Mouse (Mus musculus) forebrain, embryonic 14.5 days (tissue): ENCODE results near the gene Apbb2. TPM values are rescaled to one million over a fixed set of nuclear protein-coding genes. Genes with fewer than 3 reads are reported as not detected.

Experiments
- ATAC-seq: fragments of 200-750 bp; cut with Nextera tagmentation; 2 replicates; pipeline ENCODE4 v1.8.0; 2017; ENCODE audit warnings: mild to moderate bottlenecking, moderate library complexity
- DNase-seq: peaks from one replicate; pipeline ENCODE4 v3.0.0-alpha.2; 2015; ENCODE audit warnings: low spot score
- H3K27ac ChIP-seq: fragments of 300-500 bp; sonication (generic); 2 replicates; pipeline ENCODE4 v1.5.1; 2014; ENCODE audit warnings: low read depth, mild to moderate bottlenecking, control low read depth, low read length, moderate library complexity
- H3K27me3 ChIP-seq: fragments of 300-500 bp; sonication (generic); replicated peaks from 2 replicates; pipeline ENCODE4 v1.6.1; 2014; ENCODE audit warnings: low read length, control low read depth, mixed read lengths; ENCODE audit not compliant: control insufficient read depth, insufficient read depth
- H3K36me3 ChIP-seq: fragments of 300-500 bp; sonication (generic); 2 replicates; pipeline ENCODE4 v1.6.1; 2014; ENCODE audit warnings: low read length, control low read depth; ENCODE audit not compliant: control insufficient read depth, insufficient read depth
- H3K4me1 ChIP-seq: fragments of 300-500 bp; sonication (generic); 2 replicates; pipeline ENCODE4 v1.6.1; 2014; ENCODE audit warnings: antibody characterized with exemption, low read length, control low read depth; ENCODE audit not compliant: control insufficient read depth, insufficient read depth
- H3K4me2 ChIP-seq: fragments of 300-500 bp; sonication (generic); 2 replicates; pipeline ENCODE4 v1.6.1; 2014; ENCODE audit warnings: mild to moderate bottlenecking, control low read depth, low read length
- H3K4me3 ChIP-seq: fragments of 300-500 bp; sonication (generic); 2 replicates; pipeline ENCODE4 v1.5.1; 2014; ENCODE audit warnings: low read depth, low read length, control low read depth
- H3K9ac ChIP-seq: fragments of 300-500 bp; sonication (generic); 2 replicates; pipeline ENCODE4 v1.6.1; 2014; ENCODE audit warnings: mild to moderate bottlenecking, low read length, control low read depth, moderate library complexity
- H3K9me3 ChIP-seq: fragments of 300-500 bp; sonication (generic); replicated peaks from 2 replicates; pipeline ENCODE4 v1.6.1; 2016; ENCODE audit warnings: low read length, control low read depth, mixed read lengths; ENCODE audit not compliant: control insufficient read depth
- WGBS: fragments of 180-500 bp; shearing (Covaris S2); extraction: QIAGEN DNeasy Blood & Tissue Kit; methylation state at CpG from one replicate; pipeline ENCODE4 v1.1.7; 2014; 5-methylcytosine and 5-hydroxymethylcytosine counted together
- polyA plus RNA-seq: library from polyadenylated mRNA; unstranded; fragments of >200 nt; fragmentation: Nextera tagmentation; extraction: Ambion mirVana; gene quantifications from 2 replicates; pipeline ENCODE4 v1.2.1, GENCODE M21; 2014

Apbb2 gene
- polyA plus RNA-seq, 1 experiment from 2014 or later: 60.6 TPM

DNA sequence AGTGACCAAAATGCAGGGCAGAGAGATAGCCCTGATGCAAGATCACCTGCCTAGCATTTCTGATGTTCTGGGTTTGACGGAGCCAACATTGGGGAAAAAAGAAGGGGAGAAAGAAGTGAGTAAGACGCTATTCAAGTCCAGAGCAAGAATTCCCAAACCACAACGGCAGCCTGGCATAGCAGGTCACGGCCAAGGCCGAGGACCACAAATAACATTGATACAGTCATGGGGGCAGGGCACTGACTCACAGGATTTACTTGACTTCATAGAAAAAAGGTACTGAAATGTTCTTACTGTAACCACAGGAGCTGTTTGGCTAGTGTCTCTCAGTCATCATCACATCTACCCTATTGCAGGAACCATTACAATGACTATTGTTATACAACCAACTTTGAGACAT, 68.3 kb downstream of the Apbb2 start:
- Histone ChIP-seq H3K4me2 (no peak overlapping the region), H3K4me1 (peaks cover 8% of the 10 kb centered on the region), H3K4me3 (no peak overlapping the region), H3K9me3 (no peaks in the 10 kb centered on the region; the same call in 1 of the 2 replicates), H3K27me3 (no peaks in the 10 kb centered on the region), H3K27ac (no peak overlapping the region), H3K9ac (no peak overlapping the region), H3K36me3 (no peaks in the 10 kb centered on the region)
- DNase-seq (no peak), ATAC-seq (no peak)
- 96% methylated on average over 5 of the region's 5 CpGs for WGBS

DNA sequence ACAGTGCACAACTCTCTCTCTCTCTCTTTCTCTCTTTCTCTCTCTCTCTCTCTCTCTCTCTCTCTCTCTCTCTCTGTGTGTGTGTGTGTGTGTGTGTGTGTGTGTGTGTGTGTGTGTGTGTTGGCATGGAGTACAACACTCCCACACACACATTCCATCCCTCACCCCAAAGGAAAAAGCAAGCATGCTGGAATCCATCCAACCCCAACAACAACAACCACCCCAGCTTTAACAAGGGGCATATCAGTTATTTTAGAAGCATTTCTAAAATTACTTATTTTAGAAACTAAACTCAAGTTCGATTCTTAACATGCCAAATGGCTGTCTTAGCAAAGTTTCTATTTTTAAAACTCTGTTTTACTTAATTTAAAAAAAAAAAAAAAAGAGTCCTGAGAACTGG, 68.9 kb downstream of the Apbb2 start:
- no peak for DNase-seq
- Histone ChIP-seq H3K4me1 (peaks cover 9% of the 10 kb centered on the region), H3K27me3 (no peaks in the 10 kb centered on the region), H3K4me3 (no peak overlapping the region), H3K9ac (no peak overlapping the region), H3K4me2 (no peak overlapping the region), H3K36me3 (no peaks in the 10 kb centered on the region), H3K27ac (no peak overlapping the region), H3K9me3 (no peaks in the 10 kb centered on the region; the same call in 1 of the 2 replicates)
- 78% methylated on average over 1 of the region's 1 CpGs for WGBS
- ATAC-seq: no peak

GRCm38 (mm10) chr5:66546969-66547511, 71.5 kb downstream of the Apbb2 start:
- H3K4me3 ChIP-seq: no peak overlapping the region
- 83% methylated on average over 12 of the region's 12 CpGs for WGBS
- DNase-seq (no peak), ATAC-seq (no peak)
- no peaks in the 10 kb centered on the region for H3K36me3 ChIP-seq
- no peaks in the 10 kb centered on the region for H3K27me3 ChIP-seq
- H3K4me1 ChIP-seq: peaks cover 9% of the 10 kb centered on the region
- H3K9ac ChIP-seq: no peak overlapping the region
- H3K9me3 ChIP-seq: no peaks in the 10 kb centered on the region; the same call in 1 of the 2 replicates
- H3K4me2 ChIP-seq: no peak overlapping the region
- no peak overlapping the region for H3K27ac ChIP-seq

DNA sequence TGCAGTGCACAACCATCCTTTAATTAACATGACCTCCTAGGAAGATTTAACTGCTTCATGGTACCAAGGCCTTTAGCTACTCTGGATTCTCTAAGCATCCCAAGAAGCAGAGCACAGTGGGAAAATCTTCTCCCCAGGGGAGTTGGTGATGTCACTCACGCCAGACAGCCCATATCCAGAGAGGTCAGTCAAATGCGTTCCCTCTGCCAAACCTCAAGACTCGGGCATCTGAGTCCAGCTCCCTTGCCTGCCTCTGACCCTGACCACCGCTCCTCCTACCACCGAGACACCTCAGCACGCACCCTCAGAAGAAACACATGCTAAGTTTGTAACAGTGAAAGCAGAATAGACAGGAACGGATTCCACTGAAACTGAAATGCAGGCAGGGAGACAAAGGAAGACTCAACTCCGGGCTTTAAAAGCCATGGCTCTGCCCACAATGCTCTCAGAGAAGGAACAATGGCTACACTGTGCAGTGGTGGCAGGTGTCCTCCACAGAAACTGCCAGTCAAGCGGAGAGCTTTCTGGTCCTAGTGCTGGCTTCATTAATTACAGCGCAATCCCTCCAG, 72.9 kb downstream of the Apbb2 start:
- no peak overlapping the region for H3K4me3 ChIP-seq
- H3K4me2 ChIP-seq: peak overlapping the region; percentile 10
- H3K27me3 ChIP-seq: no peaks in the 10 kb centered on the region
- no peaks in the 10 kb centered on the region; the same call in 1 of the 2 replicates for H3K9me3 ChIP-seq
- peak; percentile 71 for DNase-seq
- peak overlapping the region; percentile 58 for H3K27ac ChIP-seq
- 5% methylated on average over 10 of the region's 10 CpGs for WGBS
- peak; percentile 85 for ATAC-seq
- H3K4me1 ChIP-seq: peaks cover 9% of the 10 kb centered on the region
- H3K9ac ChIP-seq: peak overlapping the region; percentile 40
- no peaks in the 10 kb centered on the region for H3K36me3 ChIP-seq

- no peak overlapping the region for H3K4me2 ChIP-seq
- no peak overlapping the region for H3K27ac ChIP-seq
- no peak for ATAC-seq
- no peaks in the 10 kb centered on the region for H3K27me3 ChIP-seq
- no peak overlapping the region for H3K4me3 ChIP-seq
- peaks cover 9% of the 10 kb centered on the region for H3K4me1 ChIP-seq
- WGBS: 31% methylated on average over 6 of the region's 6 CpGs
- no peak overlapping the region for H3K9ac ChIP-seq
- H3K9me3 ChIP-seq: no peaks in the 10 kb centered on the region; the same call in 1 of the 2 replicates
- DNase-seq: no peak
- no peaks in the 10 kb centered on the region for H3K36me3 ChIP-seq
These were observed 74.8 kb downstream of the Apbb2 start for GRCm38 (mm10) chr5:66543761-66544160.

DNA sequence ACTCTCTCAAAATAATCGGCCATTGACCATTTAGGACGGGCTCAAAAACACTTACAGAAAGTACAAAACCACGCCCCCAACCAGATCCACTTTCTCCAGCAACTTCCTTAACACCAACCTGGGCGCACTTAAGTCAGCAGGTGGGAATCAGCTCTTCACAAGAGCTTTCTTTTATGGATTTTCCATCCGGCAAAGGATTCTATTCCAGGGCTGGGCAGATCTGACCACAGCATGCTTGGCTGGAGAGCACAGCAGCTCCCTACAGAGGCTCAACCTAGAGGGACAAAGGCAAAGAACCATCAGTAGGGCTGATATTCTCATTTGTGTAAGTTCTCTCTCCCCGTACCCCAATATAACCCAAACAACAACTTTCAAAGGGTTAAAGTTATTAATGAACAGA, 75.2 kb downstream of the Apbb2 start:
- Histone ChIP-seq H3K4me2 (no peak overlapping the region), H3K4me1 (peaks cover 9% of the 10 kb centered on the region), H3K27me3 (no peaks in the 10 kb centered on the region), H3K36me3 (no peaks in the 10 kb centered on the region), H3K4me3 (no peak overlapping the region), H3K27ac (no peak overlapping the region), H3K9me3 (no peaks in the 10 kb centered on the region; the same call in 1 of the 2 replicates), H3K9ac (no peak overlapping the region)
- no peak for ATAC-seq
- WGBS: 70% methylated on average over 6 of the region's 6 CpGs
- DNase-seq: no peak

DNA sequence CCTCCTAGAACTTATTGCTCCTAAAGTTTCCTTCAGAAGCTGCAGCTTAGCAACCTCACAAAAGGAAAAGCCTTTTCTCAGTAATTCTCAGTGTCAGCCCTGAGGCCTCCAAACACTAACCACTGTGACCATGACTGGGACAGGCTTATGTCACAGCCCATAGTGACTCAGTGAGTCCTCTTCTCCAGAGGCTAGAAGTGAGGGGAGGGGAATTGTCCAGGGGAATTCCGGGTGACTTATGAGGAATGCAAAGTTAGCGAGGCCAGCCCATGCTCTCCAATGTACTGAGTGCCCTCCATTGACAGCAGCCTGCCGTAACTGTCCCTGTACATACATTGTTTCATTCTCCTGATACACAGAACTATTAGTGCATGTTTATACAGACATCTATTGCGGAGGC, 76.1 kb downstream of the Apbb2 start:
- H3K9ac ChIP-seq: no peak overlapping the region
- no peak for ATAC-seq
- peaks cover 9% of the 10 kb centered on the region for H3K4me1 ChIP-seq
- H3K9me3 ChIP-seq: no peaks in the 10 kb centered on the region
- no peak for DNase-seq
- H3K27ac ChIP-seq: no peak overlapping the region
- H3K4me3 ChIP-seq: no peak overlapping the region
- no peaks in the 10 kb centered on the region for H3K36me3 ChIP-seq
- H3K27me3 ChIP-seq: no peaks in the 10 kb centered on the region
- 89% methylated on average over 4 of the region's 4 CpGs for WGBS
- H3K4me2 ChIP-seq: no peak overlapping the region

DNA sequence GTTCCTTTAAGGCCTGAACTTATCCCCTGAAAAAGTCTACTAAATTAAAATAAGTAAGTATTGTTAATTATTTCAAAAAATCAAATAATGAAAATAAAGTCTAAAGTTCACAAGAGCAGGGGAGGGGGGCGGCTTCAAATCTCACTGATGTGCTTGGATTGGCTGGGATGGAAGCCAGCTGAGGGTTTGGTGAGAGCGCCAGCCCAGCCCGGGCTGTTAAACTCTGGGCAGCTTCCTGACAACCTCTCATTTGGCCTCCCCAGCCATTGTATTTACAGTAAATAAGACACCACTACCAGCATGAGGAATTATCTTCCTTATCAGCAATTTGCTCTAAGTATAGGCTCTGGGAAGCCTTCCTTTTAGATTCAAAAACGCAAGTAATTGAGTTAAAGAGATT, 77.2 kb downstream of the Apbb2 start:
- H3K4me3 ChIP-seq: no peak overlapping the region
- DNase-seq: no peak
- no peak overlapping the region for H3K9ac ChIP-seq
- no peak overlapping the region for H3K4me2 ChIP-seq
- no peaks in the 10 kb centered on the region for H3K27me3 ChIP-seq
- H3K4me1 ChIP-seq: peaks cover 16% of the 10 kb centered on the region
- H3K36me3 ChIP-seq: no peaks in the 10 kb centered on the region
- ATAC-seq: no peak
- no peak overlapping the region for H3K27ac ChIP-seq
- no peaks in the 10 kb centered on the region for H3K9me3 ChIP-seq
- WGBS: 61% methylated on average over 4 of the region's 4 CpGs

- H3K4me3 ChIP-seq: no peak overlapping the region
- H3K27me3 ChIP-seq: no peaks in the 10 kb centered on the region
- no peaks in the 10 kb centered on the region for H3K9me3 ChIP-seq
- peaks cover 19% of the 10 kb centered on the region; the same call in 1 of the 2 replicates for H3K4me1 ChIP-seq
- H3K36me3 ChIP-seq: no peaks in the 10 kb centered on the region
- H3K4me2 ChIP-seq: no peak overlapping the region
- DNase-seq (no peak), ATAC-seq (no peak)
- no peak overlapping the region for H3K27ac ChIP-seq
- over 99% methylated on average over 4 of the region's 4 CpGs for WGBS
- no peak overlapping the region for H3K9ac ChIP-seq
These were observed 78.3 kb downstream of the Apbb2 start for GRCm38 (mm10) chr5:66540246-66540645.
